Mouse (Mus musculus): ENCODE measurements at regions not wholly inside any gene's neighbourhood (a gene's known extent, or its start where the extent isn't known, plus 50 kb on each side); places are given as distances from the start of the nearest gene placed in this dataset.
"Not testable (repeated sequence)": the region's sequence is repeated elsewhere in the genome, so short reads cannot be mapped to it uniquely, and the experiment has no call there.

DNA sequence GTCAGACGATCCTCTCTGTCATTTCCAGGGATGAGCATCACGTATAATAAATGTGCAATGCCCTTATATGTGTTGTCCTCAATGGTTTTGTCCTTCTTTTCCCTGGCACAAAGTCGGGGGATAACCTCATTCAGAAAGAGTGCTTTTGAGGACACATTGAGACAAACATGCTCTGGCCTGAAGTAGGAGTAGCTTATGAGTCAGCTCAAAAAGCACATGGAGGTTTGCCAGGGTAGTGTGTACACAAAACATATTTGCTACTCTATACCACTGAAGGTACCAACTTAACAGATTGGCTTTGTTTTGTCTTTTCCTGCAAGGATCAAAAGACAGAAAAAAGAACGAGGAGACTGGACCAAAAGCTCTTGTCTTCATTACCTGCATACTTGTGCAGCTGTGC is 682.1 kb upstream of the Grid2 start:
- no peak for DNase-seq (ENCODE audit: low spot score in 2 of 2)
- intact Hi-C loops (cut with DNase I): loop anchor here (10.0 kb wide), 1 partner anchor 681 kb away; the partner anchor contains the start of gene Grid2

GRCm38 (mm10) chr6:62576200-62576599 is 679.5 kb upstream of the Grid2 start:
- no peak for DNase-seq (ENCODE audit: low spot score in 2 of 2)
- intact Hi-C loops (cut with DNase I): loop anchor here (10.0 kb wide), 1 partner anchor 679 kb away; the partner anchor contains the start of gene Grid2

DNA sequence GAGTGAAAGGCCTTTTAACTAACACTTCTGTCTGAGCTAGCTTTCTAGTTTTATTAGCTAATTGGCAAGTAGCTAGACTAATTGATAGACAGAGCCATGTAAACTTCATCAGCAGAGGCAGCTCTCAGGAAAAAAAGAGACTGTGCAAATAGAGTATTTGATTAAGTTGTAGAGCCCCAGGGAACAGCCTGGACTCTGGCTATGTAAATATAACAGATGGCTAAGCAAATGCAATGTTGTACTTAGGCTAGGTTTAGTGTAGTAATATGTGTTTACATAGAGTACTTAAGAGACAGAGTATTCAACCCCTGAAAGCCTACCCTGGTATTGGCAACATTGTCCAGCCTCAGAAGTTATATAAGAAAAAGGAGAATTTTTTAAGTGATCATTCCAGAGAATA is 635.1 kb upstream of the Grid2 start:
- intact Hi-C loops (cut with DNase I): no loop called here
- no peak for DNase-seq (ENCODE audit: low spot score in 2 of 2)

DNA sequence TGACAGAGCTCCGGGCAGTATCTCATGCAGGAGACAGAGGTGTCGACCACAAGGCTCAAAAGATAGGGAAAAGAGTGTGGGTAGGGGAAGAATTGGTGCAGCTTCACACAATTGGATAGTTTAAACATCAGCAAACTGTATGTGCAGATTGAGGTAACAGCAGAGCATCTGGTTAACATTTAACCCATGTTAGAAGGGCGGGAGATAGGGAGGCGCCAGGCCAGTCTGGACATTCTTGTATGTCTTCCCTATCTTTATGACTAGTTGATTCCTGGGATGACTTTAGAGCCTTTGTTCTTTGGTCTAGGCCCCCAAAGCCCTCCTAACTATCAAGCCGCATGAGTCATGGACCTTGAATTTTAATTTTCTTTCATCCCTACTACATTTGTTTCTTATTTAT is 587.6 kb upstream of the Grid2 start:
- DNase-seq (ENCODE audit: low spot score in 2 of 2); intact Hi-C loops (cut with DNase I): not testable (repeated sequence)

DNA sequence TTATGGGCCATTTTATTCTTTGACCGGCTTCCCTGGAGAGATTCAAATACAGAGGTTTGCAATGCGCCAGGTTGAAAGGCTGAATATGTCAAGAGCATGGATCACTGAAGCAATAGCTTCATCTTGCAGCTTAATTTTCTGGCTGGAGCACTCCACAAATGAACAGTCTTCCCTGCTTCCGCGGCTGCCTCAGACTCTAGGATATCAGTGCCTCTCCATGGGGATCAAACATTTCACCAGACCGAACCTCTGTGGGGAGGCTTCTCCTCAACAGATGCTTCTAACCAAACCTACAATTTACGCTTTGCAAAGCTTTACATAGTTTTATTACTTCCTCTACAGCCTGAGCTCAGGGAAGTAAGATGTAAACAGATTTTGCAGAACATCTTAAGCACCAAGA is 537.3 kb upstream of the Grid2 start:
- intact Hi-C loops (cut with DNase I): no loop called here
- no peak for DNase-seq (ENCODE audit: low spot score in 2 of 2)

DNA sequence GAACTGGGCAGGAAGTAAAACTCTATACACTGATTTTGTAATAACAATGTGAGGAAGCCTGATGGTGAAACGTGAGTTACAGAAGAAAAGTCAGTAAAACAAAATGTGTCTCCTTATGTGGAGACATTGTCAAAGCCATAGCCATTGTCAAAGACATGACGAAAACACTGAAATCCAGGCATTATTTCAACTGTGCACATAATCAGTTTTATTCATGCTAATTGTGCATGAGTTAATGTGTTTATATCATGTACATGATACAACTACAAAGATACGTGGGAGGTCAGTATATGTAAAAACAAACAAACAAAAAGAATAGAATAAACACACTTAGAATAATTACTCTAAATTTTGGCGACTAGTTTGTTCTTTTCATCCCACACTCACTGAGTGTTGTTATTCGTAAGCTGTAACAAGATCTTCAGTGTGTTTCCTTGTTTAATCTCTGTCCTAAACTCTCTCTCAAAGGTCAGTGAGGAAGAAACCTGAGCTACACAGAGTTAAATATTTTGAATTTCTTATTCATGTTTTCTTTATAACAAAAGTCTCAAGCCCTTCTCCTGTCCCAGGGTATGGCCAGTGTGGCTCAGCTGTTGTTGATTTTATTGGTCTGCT is 536.0 kb upstream of the Grid2 start:
- DNase-seq (ENCODE audit: low spot score in 2 of 2): no peak
- intact Hi-C loops (cut with DNase I): no loop called here
